Mouse (Mus musculus) stomach, postnatal 0 days (tissue): ENCODE data around the gene Ahrr. TPM values are rescaled to one million over a fixed set of nuclear protein-coding genes. Genes with fewer than 3 reads are reported as not detected.

Experiments
- ATAC-seq: fragments of 200-750 bp; cut with Nextera tagmentation; 2 replicates; pipeline ENCODE4 v1.8.0; 2017; ENCODE audit not compliant: low FRiP score, low TSS enrichment
- DNase-seq: peaks from one replicate; pipeline ENCODE4 v3.0.0-alpha.2; 2016; ENCODE audit warnings: low spot score
- H3K27ac ChIP-seq: fragments of 300-500 bp; sonication (generic); replicated peaks from 2 replicates; pipeline ENCODE4 v1.5.1; 2014; ENCODE audit warnings: mild to moderate bottlenecking, control low read depth
- H3K27me3 ChIP-seq: fragments of 300-500 bp; sonication (generic); 2 replicates; pipeline ENCODE4 v1.6.1; 2014; ENCODE audit warnings: low read length; ENCODE audit not compliant: control insufficient read depth, insufficient read depth
- H3K36me3 ChIP-seq: fragments of 300-500 bp; sonication (generic); 2 replicates; pipeline ENCODE4 v1.6.1; 2014; ENCODE audit warnings: low read length, mixed read lengths; ENCODE audit not compliant: control insufficient read depth, insufficient read depth
- H3K4me1 ChIP-seq: fragments of 300-500 bp; sonication (generic); replicated peaks from 2 replicates; pipeline ENCODE4 v1.6.1; 2014; ENCODE audit warnings: antibody characterized with exemption; ENCODE audit not compliant: control insufficient read depth, insufficient read depth
- H3K4me2 ChIP-seq: fragments of 300-500 bp; sonication (generic); replicated peaks from 2 replicates; pipeline ENCODE4 v1.6.1; 2014; ENCODE audit warnings: low read depth, mild to moderate bottlenecking, control low read depth, moderate library complexity
- H3K4me3 ChIP-seq: fragments of 300-500 bp; sonication (generic); 2 replicates; pipeline ENCODE4 v1.5.1; 2014; ENCODE audit warnings: low read depth, low read length, control low read depth
- H3K9ac ChIP-seq: fragments of 300-500 bp; sonication (generic); 2 replicates; pipeline ENCODE4 v1.6.1; 2014; ENCODE audit warnings: mild to moderate bottlenecking, low read length, control low read depth, mixed read lengths
- H3K9me3 ChIP-seq: fragments of 300-500 bp; sonication (generic); 2 replicates; pipeline ENCODE4 v1.6.1; 2016; ENCODE audit warnings: low read length; ENCODE audit not compliant: control insufficient read depth
- CTCF ChIP-seq: IDR thresholded peaks from 2 replicates; pipeline ENCODE4 v1.5.1; 2016; ENCODE audit warnings: antibody characterized with exemption, low read depth, mild to moderate bottlenecking, moderate library complexity
- EP300 ChIP-seq: optimal IDR thresholded peaks from 2 replicates; pipeline ENCODE3; 2016; ENCODE audit warnings: antibody characterized with exemption
- WGBS: fragments of 180-500 bp; shearing (Covaris S2); extraction: QIAGEN DNeasy Blood & Tissue Kit; methylation state at CpG from one replicate; pipeline ENCODE4 v1.1.7; 2014; 5-methylcytosine and 5-hydroxymethylcytosine counted together
- polyA plus RNA-seq: library from polyadenylated mRNA; unstranded; fragments of >200 nt; fragmentation: Nextera tagmentation; extraction: Ambion mirVana; gene quantifications from 2 replicates; pipeline ENCODE4 v1.2.1, GENCODE M21; 2015

The Ahrr gene
- polyA plus RNA-seq, 1 experiment from 2014 or later, result 0.47 TPM

GRCm38 (mm10) chr13:74300925-74301606 is 8.9 kb upstream of the Ahrr start:
- no peaks in the 10 kb centered on the region for H3K27me3 ChIP-seq
- ATAC-seq (peak; percentile 79), DNase-seq (peak; percentile 75)
- TF ChIP-seq EP300 (no peak), CTCF (peak; percentile 95)
- H3K36me3 ChIP-seq, result peaks cover 14% of the 10 kb centered on the region; the same call in 1 of the 2 replicates
- peak overlapping the region; percentile 45; the same call in 1 of the 2 replicates for H3K27ac ChIP-seq
- H3K9ac ChIP-seq, result no peak overlapping the region
- WGBS, result 30% methylated on average over 4 of the region's 4 CpGs
- H3K4me1 ChIP-seq, result no peaks in the 10 kb centered on the region
- no peaks in the 10 kb centered on the region for H3K9me3 ChIP-seq
- no peak overlapping the region for H3K4me2 ChIP-seq
- H3K4me3 ChIP-seq, result no peak overlapping the region

GRCm38 (mm10) chr13:74296376-74296775 is 4.2 kb upstream of the Ahrr start:
- DNase-seq (no peak), ATAC-seq (no peak)
- no peak overlapping the region for H3K4me2 ChIP-seq
- H3K4me3 ChIP-seq, result no peak overlapping the region
- TF ChIP-seq CTCF (no peak), EP300 (no peak)
- no peak overlapping the region for H3K27ac ChIP-seq
- 0 out of 2 replicates have a peak, but pooled peaks cover 3% of the 10 kb centered on the region for H3K4me1 ChIP-seq
- no peaks in the 10 kb centered on the region for H3K27me3 ChIP-seq
- no peaks in the 10 kb centered on the region for H3K9me3 ChIP-seq
- 61% methylated on average over 7 of the region's 7 CpGs for WGBS
- H3K36me3 ChIP-seq, result no peaks in the 10 kb centered on the region
- no peak overlapping the region for H3K9ac ChIP-seq

GRCm38 (mm10) chr13:74289646-74290045 is 2.5 kb downstream of the Ahrr start:
- Histone ChIP-seq H3K27me3 (no peaks in the 10 kb centered on the region), H3K4me1 (0 out of 2 replicates have a peak, but pooled peaks cover 3% of the 10 kb centered on the region), H3K4me2 (no peak overlapping the region), H3K9ac (no peak overlapping the region), H3K36me3 (no peaks in the 10 kb centered on the region), H3K27ac (no peak overlapping the region), H3K4me3 (no peak overlapping the region), H3K9me3 (no peaks in the 10 kb centered on the region)
- ATAC-seq (no peak), DNase-seq (no peak)
- TF ChIP-seq CTCF (no peak), EP300 (no peak)
- WGBS, result 83% methylated on average over 5 of the region's 5 CpGs

GRCm38 (mm10) chr13:74282299-74282698 is 9.8 kb downstream of the Ahrr start:
- no peak overlapping the region for H3K4me2 ChIP-seq
- no peak overlapping the region for H3K4me3 ChIP-seq
- TF ChIP-seq EP300 (no peak), CTCF (no peak)
- H3K9me3 ChIP-seq, result no peaks in the 10 kb centered on the region
- ATAC-seq, result no peak; the same call in 1 of the 2 replicates
- no peak overlapping the region for H3K27ac ChIP-seq
- 39% methylated on average over 2 of the region's 2 CpGs for WGBS
- no peak overlapping the region for H3K9ac ChIP-seq
- H3K27me3 ChIP-seq, result no peaks in the 10 kb centered on the region
- H3K4me1 ChIP-seq, result no peaks in the 10 kb centered on the region
- no peak for DNase-seq
- no peaks in the 10 kb centered on the region for H3K36me3 ChIP-seq

GRCm38 (mm10) chr13:74275726-74276125 is 16.4 kb downstream of the Ahrr start:
- TF ChIP-seq CTCF (no peak), EP300 (no peak)
- WGBS, result 65% methylated on average over 4 of the region's 4 CpGs
- H3K9ac ChIP-seq, result no peak overlapping the region
- DNase-seq (no peak), ATAC-seq (no peak)
- no peak overlapping the region for H3K27ac ChIP-seq
- H3K9me3 ChIP-seq, result no peaks in the 10 kb centered on the region
- no peaks in the 10 kb centered on the region for H3K36me3 ChIP-seq
- no peaks in the 10 kb centered on the region for H3K27me3 ChIP-seq
- H3K4me2 ChIP-seq, result no peak overlapping the region
- H3K4me1 ChIP-seq, result no peaks in the 10 kb centered on the region
- no peak overlapping the region for H3K4me3 ChIP-seq
